In genomic region chr4:109343909-109344308, GRCm38 (mm10) we compare ENCODE assay signal across 11 mouse cellular contexts.
A peak's percentile ranks its signal among the peaks of the same experiment; 100 is the strongest.
DNase-seq lines count a peak whose midpoint lies in the region.
"Had no signal": no experiment of that assay in that cellular context is flagged by ENCODE, and none has a peak within 500 bp of the region (broad histone marks: within the 10 kb centered on the region; RNA-seq: fewer than 3 reads in every experiment).

No protein-coding gene starts in this region.

- no peaks in the 10 kb centered on the region for H3K36me3 ChIP-seq in hindbrain, embryonic 10.5 days
- H3K36me3 ChIP-seq: limb, embryonic 15.5 days had no signal

- no peak overlapping the region for H3K27ac ChIP-seq in hindbrain, embryonic 10.5 days
- H3K27ac ChIP-seq: limb, embryonic 15.5 days had no signal

- no peaks in the 10 kb centered on the region for H3K9me3 ChIP-seq in hindbrain, embryonic 10.5 days
- H3K9me3 ChIP-seq: limb, embryonic 15.5 days had no signal

- peak; percentile 33 for DNase-seq in left cerebral cortex, adult 11 months (ENCODE audit: low spot score)
- DNase-seq in left cerebral cortex, postnatal 10 days (ENCODE audit: extremely low spot score in 1 of 2, low spot score in 2 of 2): no peak
- no peak for DNase-seq in hindbrain, embryonic 10.5 days (ENCODE audit: low spot score)
- peak; percentile 61 to 80 for DNase-seq in left cerebral cortex, postnatal 25 days (ENCODE audit: low spot score in 2 of 2)
- peak; percentile 16 for DNase-seq in right cerebral cortex, postnatal 4 days
- no peak for DNase-seq in urinary bladder, adult 18-20 months (ENCODE audit: low spot score in 2 of 2)
- no peak for DNase-seq in lung, adult 18-20 months
- DNase-seq in urinary bladder, postnatal 36 days (ENCODE audit: low spot score in 2 of 2): no peak
- DNase-seq: gastrocnemius, postnatal 14 days had no signal

- no peaks in the 10 kb centered on the region for H3K27me3 ChIP-seq in hindbrain, embryonic 10.5 days (ENCODE audit: insufficient read depth, poor library complexity, severe bottlenecking)
- H3K27me3 ChIP-seq: CH12.LX; limb, embryonic 15.5 days had no signal

- intact Hi-C loops in left cerebral cortex, postnatal 10 days (cut with DNase I): loop anchor here (10.0 kb wide), 1 partner anchor 139 kb away; the partner anchor contains the start of gene Osbpl9
- intact Hi-C loops in left cerebral cortex, postnatal 25 days (cut with DNase I): no loop called here

- no peaks in the 10 kb centered on the region for H3K4me1 ChIP-seq in hindbrain, embryonic 10.5 days (replicated peaks)
- H3K4me1 ChIP-seq: limb, embryonic 15.5 days had no signal

- WGBS in hindbrain, embryonic 10.5 days: 77% methylated on average over 5 of the region's 5 CpGs

- H3K4me3 ChIP-seq in hindbrain, embryonic 10.5 days: peak overlapping the region; percentile 29; the same call in 1 of the 2 replicates
- H3K4me3 ChIP-seq: limb, embryonic 15.5 days had no signal

Comparison
In these comparisons a context has a peak if more than half of its experiments do, and no peak if none do; other contexts are left out.
1. DNase-seq: peak in left cerebral cortex, adult 11 months (single experiment), left cerebral cortex, postnatal 25 days (2 of 2) and right cerebral cortex, postnatal 4 days (single experiment); none in left cerebral cortex, postnatal 10 days (0 of 2), hindbrain, embryonic 10.5 days (single experiment), urinary bladder, adult 18-20 months (0 of 2), lung, adult 18-20 months (0 of 2) and urinary bladder, postnatal 36 days (0 of 2).